In the genomic region with DNA sequence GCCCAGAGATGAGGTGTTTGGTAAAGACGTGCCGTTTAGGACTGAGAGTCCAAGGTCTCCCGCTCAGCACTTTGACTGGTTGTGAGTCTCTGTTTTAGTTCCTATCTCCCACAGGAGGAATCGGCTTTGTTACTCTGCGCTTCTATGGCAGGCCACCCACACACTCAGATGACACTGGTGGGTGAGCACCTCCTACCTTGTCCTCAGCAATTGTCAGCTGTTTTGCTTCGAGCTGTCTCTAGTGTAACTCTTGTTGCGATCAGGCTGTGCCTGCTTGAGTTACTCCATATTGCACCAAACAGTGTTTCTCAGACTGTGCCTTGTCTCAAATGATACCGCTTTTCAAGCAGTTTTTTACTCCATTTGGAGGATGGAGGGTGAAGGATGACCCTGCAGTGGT, we compare ENCODE assay signal across 27 mouse cellular contexts. TPM values are rescaled to one million over a fixed set of nuclear protein-coding genes. Genes with fewer than 3 reads are reported as not detected.
DNase-seq lines count a peak whose midpoint lies in the region; ATAC-seq and TF ChIP-seq lines count a peak whose summit lies in the region.
"Had no signal": no experiment of that assay in that cellular context is flagged by ENCODE, and none has a peak within 500 bp of the region (broad histone marks: within the 10 kb centered on the region; RNA-seq: fewer than 3 reads in every experiment).

No protein-coding gene starts in this region.

- peak; percentile 91 for ATAC-seq in frontal cortex, adult (ENCODE audit: low TSS enrichment)
- ATAC-seq: activated CD4-positive, CD25-positive, alpha-beta regulatory T cell, adult 4 months; forebrain, postnatal 0 days; intestine, postnatal 0 days; midbrain, embryonic 15.5 days had no signal

- intact Hi-C loops in gastrocnemius, adult 2 months (cut with DNase I), result no loop called here

- DNase-seq in frontal cortex, postnatal 14 days (ENCODE audit: low spot score in 2 of 2), result no peak
- peak; percentile 27 to 42 for DNase-seq in layer of hippocampus, adult 2 months (ENCODE audit: low spot score in 2 of 2)
- no peak for DNase-seq in layer of hippocampus, postnatal 10 days (ENCODE audit: low spot score in 2 of 2)
- peak; percentile 14 to 46 for DNase-seq in right cerebral cortex, postnatal 36 days (ENCODE audit: low spot score in 2 of 2)
- DNase-seq in right cerebral cortex, postnatal 25 days, result no peak
- no peak for DNase-seq in gastrocnemius, adult 2 months
- DNase-seq: adrenal gland, postnatal 10 days; cerebellum, adult 2 months; cerebellum, postnatal 25 days; forebrain, postnatal 0 days; gastrocnemius, postnatal 25 days; heart, adult 2 months; kidney, postnatal 36 days; lung, postnatal 4 days; right cerebral cortex, postnatal 14 days; thymus, adult 18-20 months; thymus, postnatal 36 days had no signal

- peak overlapping the region; percentile 82 for H3K27ac ChIP-seq in layer of hippocampus, adult 2 months
- H3K27ac ChIP-seq in gastrocnemius, adult 2 months, result no peak overlapping the region
- H3K27ac ChIP-seq: embryonic facial prominence, embryonic 12.5 days; heart, adult 2 months; hindbrain, embryonic 12.5 days; midbrain, embryonic 15.5 days; neural tube, embryonic 13.5 days; stomach, embryonic 15.5 days had no signal

- TF ChIP-seq CTCF in layer of hippocampus, adult 2 months (conservative IDR thresholded peaks at IDR 0.05), result no peak
- no peak for TF ChIP-seq CTCF in gastrocnemius, adult 2 months (IDR thresholded peaks at IDR 0.05)

- H3K4me3 ChIP-seq in layer of hippocampus, adult 2 months, result no peak overlapping the region
- no peak overlapping the region for H3K4me3 ChIP-seq in gastrocnemius, adult 2 months
- H3K4me3 ChIP-seq: embryonic facial prominence, embryonic 12.5 days; heart, adult 2 months; hindbrain, embryonic 12.5 days; midbrain, embryonic 15.5 days; neural tube, embryonic 13.5 days; stomach, embryonic 15.5 days had no signal

RNA-seq across cellular contexts. Expression of a gene that starts 10.1 kb away (rescaled TPM):
- not detected for total RNA-seq in layer of hippocampus, adult 2 months (2021)
- not detected for total RNA-seq in layer of hippocampus, postnatal 10 days (2021)
- not detected for total RNA-seq in gastrocnemius, adult 2 months (2021)
- total RNA-seq: adrenal gland, postnatal 10 days; forebrain, postnatal 0 days; gastrocnemius, postnatal 25 days; heart, adult 2 months; heart, postnatal 25 days; liver, adult 2 months had no signal

Comparison
In these comparisons a context has a peak if more than half of its experiments do, and no peak if none do; other contexts are left out.
1. DNase-seq: peak in layer of hippocampus, adult 2 months (2 of 2) and right cerebral cortex, postnatal 36 days (2 of 2); none in frontal cortex, postnatal 14 days (0 of 2), layer of hippocampus, postnatal 10 days (0 of 2), right cerebral cortex, postnatal 25 days (single experiment) and gastrocnemius, adult 2 months (single experiment).